Mouse (Mus musculus) kidney, adult 2 months (tissue): Measurements from ENCODE around the gene Vps13d.

ENCODE experiments used
- CTCF ChIP-seq: fragments of 200-500 bp; conservative IDR thresholded peaks from 2 replicates; pipeline ENCODE4 v1.5.1; 2011; ENCODE audit warnings: low read depth, mild to moderate bottlenecking, control low read depth, low read length, moderate library complexity, mixed read lengths; ENCODE audit not compliant: insufficient read depth, insufficient read length
- POLR2A ChIP-seq: fragments of 200-500 bp; IDR thresholded peaks from one replicate; pipeline ENCODE4 v1.6.1; 2011; ENCODE audit warnings: low read depth, low read length, control low read depth

DNA sequence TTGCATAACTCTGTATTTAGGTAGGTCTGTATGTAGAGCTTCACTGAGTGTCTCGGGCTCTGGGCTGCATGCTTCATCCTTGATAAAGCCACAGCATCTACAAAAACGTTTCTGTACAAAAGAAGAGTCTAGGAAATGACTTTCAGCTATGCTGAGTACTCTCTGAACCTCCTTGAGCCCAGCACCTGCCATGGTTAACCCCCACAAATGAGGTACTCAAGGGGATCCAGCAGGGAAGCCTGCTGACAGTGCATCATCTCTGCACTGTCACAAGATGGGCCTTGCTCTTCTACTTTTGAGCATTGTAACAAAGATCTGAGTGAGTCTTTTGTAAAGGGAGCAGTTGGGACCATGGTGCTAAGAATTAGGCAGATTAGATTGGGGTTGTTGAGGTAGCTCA, 162.2 kb downstream of the Vps13d start:
- TF ChIP-seq POLR2A (no peak), CTCF (no peak)
